Mouse (Mus musculus) MEL-GATA-1-ER (cell line): ENCODE data around the gene Irak4.

Experiments
- DNase-seq: peaks from one replicate; pipeline ENCODE4 v3.0.0-alpha.2; 2012; ENCODE audit warnings: low read depth; ENCODE audit errors: extremely low read depth

The Irak4 gene

GRCm38 (mm10) chr15:94543409-94544051 lies at the start of gene Irak4, which contains the start of gene Pus7l:
TSS of gene Irak4 (plus strand) at chr15:94543643.
TSS of gene Pus7l (minus strand) at chr15:94543547.
- peak; percentile 98 for DNase-seq

- no peak for DNase-seq
These were observed 49.0 kb upstream of the Irak4 start for GRCm38 (mm10) chr15:94494445-94494844.

GRCm38 (mm10) chr15:94495936-94496335 lies 47.5 kb upstream of the Irak4 start:
- DNase-seq = no peak

GRCm38 (mm10) chr15:94499260-94499659 lies 44.2 kb upstream of the Irak4 start:
- DNase-seq = no peak

- DNase-seq = no peak
These were observed 39.8 kb upstream of the Irak4 start for GRCm38 (mm10) chr15:94503451-94504215.

GRCm38 (mm10) chr15:94517913-94518491 lies 25.4 kb upstream of the Irak4 start:
- no peak for DNase-seq

GRCm38 (mm10) chr15:94520205-94520900 lies 23.1 kb upstream of the Irak4 start:
- peak; percentile 79 for DNase-seq

- no peak for DNase-seq
These were observed 22.5 kb upstream of the Irak4 start for GRCm38 (mm10) chr15:94520959-94521358.

- no peak for DNase-seq
These were observed 20.2 kb upstream of the Irak4 start for GRCm38 (mm10) chr15:94523251-94523650.

- no peak for DNase-seq
These were observed 18.5 kb upstream of the Irak4 start for GRCm38 (mm10) chr15:94524956-94525355.

GRCm38 (mm10) chr15:94530519-94530918 lies 12.9 kb upstream of the Irak4 start:
- DNase-seq = no peak

GRCm38 (mm10) chr15:94532306-94532705 lies 11.1 kb upstream of the Irak4 start:
- DNase-seq = no peak

- no peak for DNase-seq
These were observed 10.5 kb upstream of the Irak4 start for GRCm38 (mm10) chr15:94532956-94533355.

- no peak for DNase-seq
These were observed 7.9 kb upstream of the Irak4 start for GRCm38 (mm10) chr15:94535521-94535920.

GRCm38 (mm10) chr15:94539296-94539695 lies 4.1 kb upstream of the Irak4 start:
- no peak for DNase-seq

- DNase-seq = no peak
These were observed 655 bp upstream of the Irak4 start for GRCm38 (mm10) chr15:94542567-94543408.

- DNase-seq = peak; percentile 51
These were observed 701 bp downstream of the Irak4 start for GRCm38 (mm10) chr15:94544052-94544636.

GRCm38 (mm10) chr15:94544844-94545243 lies 1.4 kb downstream of the Irak4 start:
- DNase-seq = peak; percentile 91

GRCm38 (mm10) chr15:94553536-94553935 lies 10.1 kb downstream of the Irak4 start:
- DNase-seq = no peak

- peak; percentile 80 for DNase-seq
These were observed 14.0 kb downstream of the Irak4 start for GRCm38 (mm10) chr15:94557442-94557841.
